Mouse (Mus musculus): ENCODE data around the gene Kifc3. TPM values are rescaled to one million over a fixed set of nuclear protein-coding genes. Genes with fewer than 3 reads are reported as not detected.

The Kifc3 gene
- 3.9 TPM for polyA plus RNA-seq (2017; shearing (Covaris generic))

GRCm38 (mm10) chr8:95202649-95203275 lies at the start of gene Kifc3:
Gene Kifc3, minus strand, starts transcription at chr8:95202812.

DNA sequence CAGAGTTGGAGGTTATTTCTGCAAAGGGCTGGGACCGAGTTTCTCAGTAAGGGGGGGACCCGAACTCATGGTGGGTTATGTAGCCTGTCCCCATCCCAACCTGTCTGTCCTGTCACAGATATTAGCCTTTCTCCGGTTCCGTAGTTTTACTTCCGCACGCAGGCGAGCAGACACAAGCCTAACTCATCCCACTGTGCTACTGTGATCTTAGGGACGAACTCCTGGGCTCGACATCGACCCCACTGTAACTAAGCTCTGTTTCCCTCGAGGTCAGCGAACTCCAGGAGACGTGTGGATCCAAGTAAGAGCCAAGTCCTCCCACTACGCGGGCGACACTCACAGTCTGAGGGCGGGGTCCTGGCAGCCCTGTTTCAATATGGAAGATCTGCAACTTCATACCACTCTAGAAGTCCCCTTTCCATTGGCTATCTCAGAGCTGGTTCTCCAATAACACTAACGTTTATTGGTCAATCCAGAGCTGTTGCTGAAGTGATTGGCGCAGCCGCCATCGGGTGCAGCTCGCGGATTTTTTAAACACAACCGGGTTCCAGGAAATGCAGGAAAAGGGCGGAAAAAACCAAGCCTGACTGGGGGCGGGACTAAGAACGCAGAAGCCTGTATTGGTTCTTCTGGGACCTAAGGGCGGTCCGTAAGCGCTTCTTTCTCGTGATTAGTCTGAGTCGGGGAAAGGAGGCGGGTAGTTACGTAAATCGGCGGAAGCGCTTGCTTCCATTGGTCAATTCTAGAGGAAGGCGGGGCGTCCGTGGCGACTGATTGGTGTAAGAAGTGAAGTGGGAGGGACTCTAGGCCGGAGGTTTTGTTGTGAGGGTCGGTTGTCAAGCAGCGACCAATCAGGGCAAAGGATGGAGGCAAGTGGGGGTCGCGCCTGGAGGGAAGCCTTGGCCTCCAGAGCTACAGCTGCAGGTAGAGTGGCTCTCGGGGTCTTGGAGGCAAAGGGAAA lies 122.0 kb downstream of the Kifc3 start, which contains the start of gene Katnb1:
Gene Katnb1 (plus strand): TSS at position 806 of the 961 bp plus-strand sequence.

DNA sequence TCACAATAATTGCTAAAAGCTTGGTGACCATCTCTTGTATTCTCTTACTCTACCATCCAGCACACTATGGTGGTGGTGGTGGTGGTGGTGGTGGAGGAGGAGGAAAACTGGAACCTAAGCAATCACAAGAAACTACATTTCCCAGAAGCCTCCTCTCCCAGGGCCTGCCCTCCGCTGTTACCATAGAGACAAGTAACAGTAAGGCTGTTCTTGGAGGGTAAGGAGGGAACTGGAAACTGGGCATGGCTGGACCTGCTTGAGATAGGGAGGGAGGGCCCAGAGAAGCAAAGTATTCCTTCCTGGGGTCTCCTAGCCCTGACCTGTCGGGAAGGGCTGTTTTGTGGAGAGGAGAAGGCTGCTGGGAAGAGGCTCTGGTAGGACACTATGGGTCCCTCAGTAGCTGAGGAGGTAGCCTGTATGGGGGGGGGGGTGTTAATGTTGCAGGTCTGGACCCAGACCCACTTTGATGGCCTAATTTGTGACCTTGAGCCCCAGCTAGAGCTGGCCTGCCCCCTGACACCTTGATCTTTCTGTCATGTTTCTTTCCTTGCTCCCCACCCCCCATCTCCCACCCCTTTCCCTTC lies 147.6 kb downstream of the Kifc3 start, which contains the start of gene Drc7:
Gene Drc7 (plus strand): TSS at position 177 of the 584 bp plus-strand sequence.

Other genes starting within 250 kb of the Kifc3 start
- gene Adgrg1, start 228.1 kb downstream of the Kifc3 start, polyA plus RNA-seq (2017; shearing (Covaris generic)), result 4.9 TPM
- gene Adgrg3, start 185.1 kb downstream of the Kifc3 start, polyA plus RNA-seq (2017; shearing (Covaris generic)), result 0.48 TPM
- not detected for gene Drc7, start 147.7 kb downstream of the Kifc3 start, polyA plus RNA-seq (2017; shearing (Covaris generic))
- gene Katnb1, start 121.6 kb downstream of the Kifc3 start, polyA plus RNA-seq (2017; shearing (Covaris generic)), result 16.0 TPM
- 0.30 TPM for gene Cngb1, start 103.8 kb upstream of the Kifc3 start, polyA plus RNA-seq (2017; shearing (Covaris generic))
- gene Tepp, start 107.8 kb upstream of the Kifc3 start, polyA plus RNA-seq (2017; shearing (Covaris generic)), result not detected
- 11.1 TPM for gene Zfp319, start 129.1 kb upstream of the Kifc3 start, polyA plus RNA-seq (2017; shearing (Covaris generic))
- 59.6 TPM for gene Usb1, start 129.5 kb upstream of the Kifc3 start, polyA plus RNA-seq (2017; shearing (Covaris generic))
- 2.7 TPM for gene Mmp15, start 149.5 kb upstream of the Kifc3 start, polyA plus RNA-seq (2017; shearing (Covaris generic))
- 43.9 TPM for gene Cfap20, start 232.1 kb upstream of the Kifc3 start, polyA plus RNA-seq (2017; shearing (Covaris generic))

Data from CD4-positive, CD25-positive, alpha-beta regulatory T cell (primary cell).